Mouse (Mus musculus) frontal cortex, adult (tissue): ENCODE data around the gene Arv1.

Experiments
- ATAC-seq: cut with Nextera tagmentation; 2 replicates; pipeline ENCODE4 v1.9.2; 2017; ENCODE audit warnings: mild to moderate bottlenecking, moderate library complexity, mixed read lengths; ENCODE audit not compliant: low TSS enrichment

Arv1 gene

DNA sequence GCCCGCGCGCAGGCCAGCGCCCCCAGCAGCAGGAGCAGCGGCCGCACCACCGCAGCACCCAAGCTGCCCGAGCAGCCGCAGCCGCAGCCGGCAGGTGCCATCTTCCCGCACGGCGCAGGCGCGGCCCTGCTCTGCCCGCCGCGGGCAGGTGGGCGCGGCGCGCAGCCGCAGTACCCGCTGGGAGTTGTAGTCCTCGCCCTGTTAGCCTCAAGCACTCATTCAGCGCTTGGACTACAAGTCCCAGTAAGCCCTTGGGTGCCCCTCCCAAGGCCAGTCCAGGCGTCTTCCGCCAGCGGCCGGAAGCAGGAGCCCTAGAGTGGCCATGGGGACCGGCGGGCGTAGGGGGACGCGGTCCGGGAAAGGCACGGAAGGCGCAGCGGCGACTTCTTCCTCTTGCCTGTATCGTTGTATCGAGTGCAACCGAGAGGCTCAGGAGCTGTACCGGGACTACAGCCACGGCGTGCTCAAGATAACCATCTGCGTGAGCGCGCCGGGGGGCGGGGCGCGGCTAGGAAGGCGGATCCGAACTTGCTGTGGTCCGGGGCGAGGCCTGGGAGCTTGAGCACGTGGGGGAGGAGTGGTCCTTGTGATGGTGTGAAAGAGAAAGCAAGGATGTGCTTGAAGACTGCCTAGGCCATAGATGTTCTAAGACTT, at the start of gene Arv1, which contains the start of gene Ttc13:
Gene Arv1 (plus strand): TSS at position 278 of the 654 bp plus-strand sequence.
Gene Ttc13 (minus strand): TSS at position 122 of the 654 bp plus-strand sequence.
- peak; percentile 99 for ATAC-seq

- ATAC-seq, result no peak
Observed at GRCm38 (mm10) chr8:124672345-124672744, 49.6 kb upstream of the Arv1 start.

DNA sequence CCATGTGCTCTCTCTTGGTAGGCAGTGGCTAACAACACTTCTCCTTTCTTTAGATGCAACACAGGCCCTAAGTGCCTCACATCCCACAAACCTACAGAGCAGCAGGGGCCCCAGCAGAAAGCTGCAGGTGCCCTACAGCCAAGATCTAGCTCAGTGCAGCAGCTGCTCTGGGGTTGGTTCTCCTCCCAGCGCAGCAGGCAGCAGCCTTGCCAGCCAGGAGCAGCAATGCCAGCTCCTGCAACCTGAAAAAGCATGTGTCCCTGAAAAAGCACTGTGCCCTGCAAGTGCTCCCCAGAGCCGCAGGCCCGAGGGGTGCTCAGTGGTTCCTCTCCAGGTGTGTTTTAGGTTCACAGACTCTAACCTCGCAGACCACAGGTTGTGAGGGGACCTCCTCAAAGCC, 45.3 kb upstream of the Arv1 start:
- peak; percentile 36; the same call in 1 of the 2 replicates for ATAC-seq

GRCm38 (mm10) chr8:124677078-124677477, 44.9 kb upstream of the Arv1 start:
- ATAC-seq, result no peak

DNA sequence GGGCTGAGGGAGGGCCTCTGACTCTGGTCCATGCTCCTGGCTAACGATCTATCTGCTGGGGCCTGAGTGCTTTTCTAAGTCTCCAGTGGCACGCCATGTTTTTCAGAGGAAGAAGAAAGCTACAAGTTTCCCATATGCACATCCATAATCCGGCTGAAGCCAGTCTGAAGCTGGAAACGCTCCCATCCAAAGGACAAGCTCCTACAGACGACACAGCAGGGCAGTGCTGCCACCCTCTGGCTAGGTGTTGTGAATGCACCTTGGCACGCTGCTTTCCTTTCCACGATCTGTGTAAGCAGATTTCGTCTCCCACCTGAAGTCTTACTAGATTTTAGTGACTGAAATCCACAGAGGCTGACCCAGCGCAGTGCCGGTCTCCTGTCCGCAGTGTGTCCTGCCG, 44.5 kb upstream of the Arv1 start:
- peak; percentile 84 for ATAC-seq

DNA sequence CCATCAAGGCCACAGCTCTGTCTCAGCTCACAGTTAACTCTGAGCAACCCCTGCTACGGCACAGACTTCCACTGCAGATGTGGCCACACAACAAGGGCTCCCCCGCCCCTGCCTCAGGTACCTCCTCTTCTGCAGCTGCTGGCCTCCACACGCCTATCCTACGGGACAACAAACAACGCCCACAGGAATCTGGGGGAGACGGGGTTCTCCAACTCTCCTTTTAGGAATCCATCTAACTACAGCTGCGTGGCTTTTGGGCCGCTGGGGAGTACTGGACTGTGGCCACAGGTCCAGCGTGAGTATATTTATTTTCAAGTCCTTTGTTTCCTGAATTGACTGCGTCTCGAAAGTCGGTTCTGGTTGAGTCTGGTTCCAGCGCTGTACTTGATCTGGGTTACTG, 43.7 kb upstream of the Arv1 start:
- no peak for ATAC-seq

DNA sequence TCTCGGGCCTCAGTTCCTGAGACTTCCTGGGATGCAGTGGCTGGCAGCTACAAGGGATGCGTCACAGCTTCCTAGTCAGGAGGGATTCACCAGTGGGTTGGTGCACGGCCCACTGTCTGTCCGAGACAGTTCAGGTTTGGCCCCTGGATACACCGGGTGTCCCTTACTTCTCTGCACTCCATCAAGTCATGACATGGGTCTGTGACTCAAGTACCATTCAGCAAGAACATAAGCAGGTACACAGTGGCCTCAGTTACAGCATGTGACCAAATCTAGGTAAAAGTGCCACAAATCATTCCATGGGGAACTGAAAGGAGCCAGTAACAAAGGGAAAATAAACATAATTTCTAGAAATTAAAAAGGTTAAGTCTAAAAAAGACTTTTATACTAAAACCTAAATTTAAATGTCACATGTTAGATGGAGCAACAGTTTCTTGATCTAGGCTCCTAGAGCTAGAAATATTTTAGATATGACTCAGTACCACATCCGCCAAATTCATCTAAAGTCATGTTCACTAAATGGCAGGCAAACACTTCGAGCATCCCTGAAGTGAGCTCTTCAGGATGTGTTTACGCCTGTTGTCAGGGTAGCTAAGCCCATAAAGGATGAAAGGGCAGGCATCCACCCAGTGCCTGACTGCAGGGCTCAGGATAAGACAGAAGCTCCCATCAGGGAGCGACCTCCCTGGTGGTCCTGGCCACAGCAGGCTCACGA, 40.7 kb upstream of the Arv1 start:
- ATAC-seq, result no peak

- ATAC-seq, result no peak
Observed at GRCm38 (mm10) chr8:124681792-124682157, 40.2 kb upstream of the Arv1 start.

DNA sequence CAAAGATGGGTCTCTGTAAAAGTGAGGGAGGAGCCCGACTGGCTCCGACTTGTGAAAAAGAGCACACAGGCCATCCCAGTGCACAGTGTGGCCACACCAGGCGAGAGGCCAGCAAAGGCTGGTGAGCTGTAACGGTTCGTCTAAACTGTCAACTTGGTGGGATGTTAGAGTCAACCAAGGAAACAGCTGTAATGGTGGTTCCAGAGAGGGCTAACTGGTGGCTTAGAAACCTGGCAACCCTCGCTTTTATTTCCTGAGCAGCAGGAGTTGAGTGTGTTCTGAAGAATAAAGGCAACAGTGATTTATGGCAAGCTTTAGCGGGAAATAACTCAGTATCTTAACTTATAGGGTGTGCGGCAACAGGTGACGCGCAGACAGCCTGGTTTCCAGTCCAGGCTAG, 39.7 kb upstream of the Arv1 start:
- ATAC-seq, result no peak

DNA sequence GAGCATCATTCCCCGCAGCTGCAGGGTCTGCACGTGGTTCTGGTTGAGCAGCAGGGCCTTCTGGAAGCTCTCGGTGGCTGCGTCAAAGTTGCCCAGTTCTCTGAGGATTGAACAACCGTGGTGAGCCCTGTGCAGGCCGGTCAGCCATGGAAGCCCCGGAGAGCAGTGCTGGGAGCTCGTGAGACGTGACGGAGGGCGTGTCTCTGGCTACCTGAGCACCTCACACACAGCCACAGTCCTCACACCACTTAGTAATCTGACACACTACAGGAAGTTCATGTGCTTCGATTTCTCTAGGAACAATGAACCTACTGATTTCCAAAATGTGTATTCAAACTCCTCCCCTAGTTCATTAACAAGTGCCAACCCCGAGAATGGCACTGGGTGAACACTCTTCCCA, 33.0 kb upstream of the Arv1 start:
- no peak for ATAC-seq

DNA sequence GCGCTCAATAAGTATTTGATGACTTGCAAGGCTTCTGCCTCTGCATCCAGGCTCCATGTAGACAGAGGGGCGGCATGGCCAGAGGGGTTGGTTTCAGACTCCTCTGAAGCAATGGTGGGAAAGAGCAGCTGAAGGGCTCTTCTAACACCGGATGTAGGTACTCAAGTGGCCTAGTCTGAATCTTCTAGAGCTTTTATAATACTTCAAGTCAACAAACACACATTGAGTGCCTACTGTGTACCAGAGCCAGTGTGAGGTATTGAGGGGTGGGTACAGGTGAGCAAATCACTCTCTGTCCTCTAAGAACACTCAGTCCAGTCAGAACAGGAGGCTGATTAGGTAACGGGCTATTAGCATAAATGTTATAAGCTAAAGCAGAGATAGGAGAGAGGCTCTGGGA, 30.2 kb upstream of the Arv1 start:
- ATAC-seq, result no peak

GRCm38 (mm10) chr8:124695424-124696100, 26.4 kb upstream of the Arv1 start:
- ATAC-seq, result no peak

- ATAC-seq, result no peak
Observed at GRCm38 (mm10) chr8:124700271-124700670, 21.7 kb upstream of the Arv1 start.

DNA sequence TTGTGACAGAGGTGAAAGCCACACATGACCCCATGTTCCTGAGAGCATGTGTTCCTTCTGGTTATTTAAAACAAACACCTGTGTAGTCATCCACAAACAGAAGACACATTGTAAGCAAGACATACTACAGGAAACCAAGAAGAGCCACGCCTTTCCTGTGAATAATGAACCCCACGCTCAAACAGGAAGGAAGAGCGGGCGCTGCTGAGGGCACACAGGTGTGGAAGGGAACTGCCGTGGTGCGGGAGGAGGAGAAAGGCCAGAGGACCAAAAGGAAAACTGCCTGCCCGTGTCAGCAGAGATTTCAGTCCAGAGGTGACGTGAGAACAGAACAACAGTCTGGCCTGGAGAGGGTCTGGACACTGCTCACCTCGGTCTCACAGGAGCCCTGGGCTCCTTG, 20.9 kb upstream of the Arv1 start:
- no peak for ATAC-seq

GRCm38 (mm10) chr8:124702183-124702582, 19.8 kb upstream of the Arv1 start:
- ATAC-seq, result peak; percentile 91

- ATAC-seq, result no peak
Observed at GRCm38 (mm10) chr8:124703526-124703925, 18.4 kb upstream of the Arv1 start.

GRCm38 (mm10) chr8:124704376-124704775, 17.6 kb upstream of the Arv1 start:
- no peak for ATAC-seq

DNA sequence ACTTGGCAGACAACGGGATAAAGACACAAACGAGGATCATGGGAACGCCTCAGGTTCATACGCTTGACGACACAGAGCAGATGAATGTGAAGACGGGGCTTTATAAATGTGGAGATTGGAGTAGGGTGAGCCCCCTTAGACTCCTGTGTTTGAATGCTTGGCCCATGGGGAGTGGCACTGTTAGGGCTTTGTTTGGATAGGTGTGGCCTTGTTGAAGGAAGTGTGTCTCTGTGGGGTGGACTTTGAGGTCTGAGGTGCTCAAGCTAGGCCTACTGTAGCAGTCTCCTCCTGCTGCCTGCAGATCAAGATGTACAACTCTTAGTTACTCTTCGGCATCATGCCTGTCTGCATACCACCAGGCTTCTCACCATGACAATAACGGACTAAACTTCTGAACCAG, 16.1 kb upstream of the Arv1 start:
- ATAC-seq, result no peak

DNA sequence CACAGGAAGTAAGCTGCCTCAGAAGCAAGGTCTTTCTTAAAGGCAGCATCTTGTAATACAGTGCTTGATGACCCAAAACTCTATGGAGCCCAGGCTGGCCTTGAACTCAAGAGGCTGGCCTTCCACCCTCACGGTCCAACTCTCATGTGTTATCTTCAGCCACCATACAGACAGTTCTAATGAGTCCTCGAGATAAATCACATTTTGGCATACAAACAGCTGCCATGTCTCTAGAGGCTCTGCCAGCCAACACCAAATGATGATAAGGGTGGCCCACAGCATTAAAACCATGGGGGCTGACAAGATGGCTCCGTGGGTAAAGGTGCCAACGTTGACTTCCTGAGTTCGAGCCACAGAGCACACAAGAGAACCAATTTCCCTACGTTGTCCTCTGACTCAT, 8.7 kb upstream of the Arv1 start:
- ATAC-seq, result no peak

- no peak for ATAC-seq
Observed at GRCm38 (mm10) chr8:124715736-124716135, 6.2 kb upstream of the Arv1 start.

DNA sequence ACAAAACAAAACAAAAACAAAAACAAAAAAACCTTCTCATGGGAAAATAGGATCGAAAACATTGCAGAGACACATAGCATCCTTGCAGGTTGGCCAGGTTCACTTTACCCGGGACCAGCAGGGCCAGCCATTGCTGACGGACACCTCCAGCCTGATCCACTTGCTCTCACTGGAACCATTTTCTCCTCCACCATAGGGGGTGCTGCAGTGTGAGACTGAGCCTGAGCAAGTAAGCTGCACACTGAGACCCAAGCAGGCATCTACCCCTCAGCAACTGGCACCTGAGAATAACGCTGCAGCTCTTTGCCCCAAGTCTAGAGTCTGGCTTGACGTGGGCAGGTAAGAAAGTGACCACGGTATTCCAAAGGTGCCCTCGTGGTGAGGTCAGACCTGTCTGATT, 1.8 kb upstream of the Arv1 start:
- no peak for ATAC-seq

GRCm38 (mm10) chr8:124720938-124721861, 739 bp upstream of the Arv1 start:
- peak; percentile 49 for ATAC-seq
